Mouse (Mus musculus): ENCODE results near the gene CN725425. TPM values are rescaled to one million over a fixed set of nuclear protein-coding genes. Genes with fewer than 3 reads are reported as not detected.

The CN725425 gene
- polyA plus RNA-seq, 1 experiment = 0.15 TPM

GRCm38 (mm10) chr15:91170602-91171328 is 28.5 kb upstream of the CN725425 start:
- Histone ChIP-seq H3K27ac (ENCODE audit: insufficient read depth, low read length) (no peak overlapping the region), H3K27me3 (ENCODE audit: control insufficient read depth, insufficient read depth, low read length) (no peaks in the 10 kb centered on the region), H3K4me3 (replicated peaks; ENCODE audit: insufficient read depth, low read depth, low read length) (no peak overlapping the region), H3K4me1 (ENCODE audit: control insufficient read depth, insufficient read depth, low read length) (0 out of 2 replicates have a peak, but pooled peaks cover 4% of the 10 kb centered on the region)
- TF ChIP-seq CTCF (IDR thresholded peaks at IDR 0.05; ENCODE audit: borderline replicate concordance, insufficient read depth, low read depth, low read length) (no peak), POLR2A (IDR thresholded peaks at IDR 0.05; ENCODE audit: borderline replicate concordance, insufficient read depth, low read length) (no peak)
- DNase-seq = no peak
- 56% methylated on average over 9 of the region's 9 CpGs for WGBS

GRCm38 (mm10) chr15:91171332-91171731 is 28.0 kb upstream of the CN725425 start:
- no peaks in the 10 kb centered on the region for H3K27me3 ChIP-seq (ENCODE audit: control insufficient read depth, insufficient read depth, low read length)
- no peak overlapping the region for H3K4me3 ChIP-seq (replicated peaks; ENCODE audit: insufficient read depth, low read depth, low read length)
- WGBS = 82% methylated on average over 4 of the region's 4 CpGs
- 0 out of 2 replicates have a peak, but pooled peaks cover 4% of the 10 kb centered on the region for H3K4me1 ChIP-seq (ENCODE audit: control insufficient read depth, insufficient read depth, low read length)
- H3K27ac ChIP-seq (ENCODE audit: insufficient read depth, low read length) = no peak overlapping the region
- no peak for TF ChIP-seq POLR2A (IDR thresholded peaks at IDR 0.05; ENCODE audit: borderline replicate concordance, insufficient read depth, low read length)
- no peak for TF ChIP-seq CTCF (IDR thresholded peaks at IDR 0.05; ENCODE audit: borderline replicate concordance, insufficient read depth, low read depth, low read length)
- DNase-seq = no peak

GRCm38 (mm10) chr15:91172193-91172592 is 27.1 kb upstream of the CN725425 start:
- Histone ChIP-seq H3K27ac (ENCODE audit: insufficient read depth, low read length) (no peak overlapping the region), H3K4me3 (replicated peaks; ENCODE audit: insufficient read depth, low read depth, low read length) (no peak overlapping the region), H3K4me1 (ENCODE audit: control insufficient read depth, insufficient read depth, low read length) (0 out of 2 replicates have a peak, but pooled peaks cover 4% of the 10 kb centered on the region), H3K27me3 (ENCODE audit: control insufficient read depth, insufficient read depth, low read length) (no peaks in the 10 kb centered on the region)
- no peak for DNase-seq
- no peak for TF ChIP-seq CTCF (IDR thresholded peaks at IDR 0.05; ENCODE audit: borderline replicate concordance, insufficient read depth, low read depth, low read length)
- WGBS = 88% methylated on average over 4 of the region's 4 CpGs

GRCm38 (mm10) chr15:91178656-91179314 is 20.5 kb upstream of the CN725425 start:
- TF ChIP-seq CTCF (IDR thresholded peaks at IDR 0.05; ENCODE audit: borderline replicate concordance, insufficient read depth, low read depth, low read length) = no peak
- no peak for TF ChIP-seq POLR2A (IDR thresholded peaks at IDR 0.05; ENCODE audit: borderline replicate concordance, insufficient read depth, low read length)
- Histone ChIP-seq H3K27ac (ENCODE audit: insufficient read depth, low read length) (no peak overlapping the region), H3K4me3 (replicated peaks; ENCODE audit: insufficient read depth, low read depth, low read length) (no peak overlapping the region), H3K4me1 (ENCODE audit: control insufficient read depth, insufficient read depth, low read length) (no peaks in the 10 kb centered on the region), H3K27me3 (ENCODE audit: control insufficient read depth, insufficient read depth, low read length) (no peaks in the 10 kb centered on the region)
- 89% methylated on average over 9 of the region's 9 CpGs for WGBS
- DNase-seq = no peak

- no peaks in the 10 kb centered on the region for H3K4me1 ChIP-seq (ENCODE audit: control insufficient read depth, insufficient read depth, low read length)
- no peaks in the 10 kb centered on the region for H3K27me3 ChIP-seq (ENCODE audit: control insufficient read depth, insufficient read depth, low read length)
- peak; percentile 34 to 37 for DNase-seq
- no peak overlapping the region for H3K4me3 ChIP-seq (replicated peaks; ENCODE audit: insufficient read depth, low read depth, low read length)
- TF ChIP-seq POLR2A (IDR thresholded peaks at IDR 0.05; ENCODE audit: borderline replicate concordance, insufficient read depth, low read length) = no peak
- no peak for TF ChIP-seq CTCF (IDR thresholded peaks at IDR 0.05; ENCODE audit: borderline replicate concordance, insufficient read depth, low read depth, low read length)
- 32% methylated on average over 15 of the region's 15 CpGs for WGBS
- H3K27ac ChIP-seq (ENCODE audit: insufficient read depth, low read length) = no peak overlapping the region
Measured at GRCm38 (mm10) chr15:91179911-91180622, 19.2 kb upstream of the CN725425 start.

GRCm38 (mm10) chr15:91186358-91186757 is 12.9 kb upstream of the CN725425 start:
- H3K27ac ChIP-seq (ENCODE audit: insufficient read depth, low read length) = no peak overlapping the region
- H3K27me3 ChIP-seq (ENCODE audit: control insufficient read depth, insufficient read depth, low read length) = no peaks in the 10 kb centered on the region
- DNase-seq = no peak
- H3K4me3 ChIP-seq (replicated peaks; ENCODE audit: insufficient read depth, low read depth, low read length) = no peak overlapping the region
- no peak for TF ChIP-seq POLR2A (IDR thresholded peaks at IDR 0.05; ENCODE audit: borderline replicate concordance, insufficient read depth, low read length)
- TF ChIP-seq CTCF (IDR thresholded peaks at IDR 0.05; ENCODE audit: borderline replicate concordance, insufficient read depth, low read depth, low read length) = no peak
- 78% methylated on average over 6 of the region's 6 CpGs for WGBS
- peaks cover 4% of the 10 kb centered on the region; the same call in 1 of the 2 replicates for H3K4me1 ChIP-seq (ENCODE audit: control insufficient read depth, insufficient read depth, low read length)

- 6% methylated on average over 4 of the region's 4 CpGs for WGBS
- peak overlapping the region; percentile 86 for H3K4me3 ChIP-seq (replicated peaks; ENCODE audit: insufficient read depth, low read depth, low read length)
- peaks cover 4% of the 10 kb centered on the region; the same call in 1 of the 2 replicates for H3K4me1 ChIP-seq (ENCODE audit: control insufficient read depth, insufficient read depth, low read length)
- peak in 1 of 2 experiments; percentile 20 for DNase-seq
- no peak overlapping the region for H3K27ac ChIP-seq (ENCODE audit: insufficient read depth, low read length)
- no peaks in the 10 kb centered on the region for H3K27me3 ChIP-seq (ENCODE audit: control insufficient read depth, insufficient read depth, low read length)
- TF ChIP-seq POLR2A (IDR thresholded peaks at IDR 0.05; ENCODE audit: borderline replicate concordance, insufficient read depth, low read length) = no peak
- TF ChIP-seq CTCF (IDR thresholded peaks at IDR 0.05; ENCODE audit: borderline replicate concordance, insufficient read depth, low read depth, low read length) = no peak
Measured at GRCm38 (mm10) chr15:91190026-91190425, 9.3 kb upstream of the CN725425 start.
